Mouse (Mus musculus) heart, embryonic 12.5 days (tissue): ENCODE results near the gene Mycl. TPM values are rescaled to one million over a fixed set of nuclear protein-coding genes. Genes with fewer than 3 reads are reported as not detected.
A peak's percentile ranks its signal among the peaks of the same experiment; 100 is the strongest.

ENCODE experiments used
- ATAC-seq: fragments of 200-750 bp; cut with Nextera tagmentation; 2 replicates; pipeline ENCODE4 v1.8.0; 2017; ENCODE audit warnings: moderate TSS enrichment, moderate library complexity; ENCODE audit not compliant: insufficient number of reproducible peaks, low FRiP score
- H3K27ac ChIP-seq: fragments of 300-500 bp; sonication (generic); 2 replicates; pipeline ENCODE4 v1.5.1; 2016; ENCODE audit warnings: mild to moderate bottlenecking, moderate library complexity; ENCODE audit not compliant: poor library complexity, severe bottlenecking
- H3K27me3 ChIP-seq: fragments of 300-500 bp; sonication (generic); replicated peaks from 2 replicates; pipeline ENCODE4 v1.6.1; 2016; ENCODE audit warnings: mild to moderate bottlenecking, moderate library complexity
- H3K36me3 ChIP-seq: fragments of 300-500 bp; sonication (generic); 2 replicates; pipeline ENCODE4 v1.6.1; 2016; ENCODE audit warnings: mild to moderate bottlenecking, moderate library complexity
- H3K4me1 ChIP-seq: fragments of 300-500 bp; sonication (generic); replicated peaks from 2 replicates; pipeline ENCODE4 v1.6.1; 2016; ENCODE audit warnings: mild to moderate bottlenecking
- H3K4me2 ChIP-seq: fragments of 300-500 bp; sonication (generic); 2 replicates; pipeline ENCODE4 v1.6.1; 2016; ENCODE audit warnings: mild to moderate bottlenecking, moderate library complexity
- H3K4me3 ChIP-seq: fragments of 300-500 bp; sonication (generic); 2 replicates; pipeline ENCODE4 v1.5.1; 2016; ENCODE audit warnings: mild to moderate bottlenecking
- H3K9ac ChIP-seq: fragments of 300-500 bp; sonication (generic); 2 replicates; pipeline ENCODE4 v1.6.1; 2016; ENCODE audit warnings: mild to moderate bottlenecking, moderate library complexity
- H3K9me3 ChIP-seq: fragments of 300-500 bp; sonication (generic); replicated peaks from 2 replicates; pipeline ENCODE4 v1.6.1; 2016; ENCODE audit warnings: mild to moderate bottlenecking, moderate library complexity
- whole genome bisulfite sequencing: fragments of 180-500 bp; shearing (Covaris S2); methylation state at CpG from one replicate; pipeline ENCODE4 v1.1.7; 2016; 5-methylcytosine and 5-hydroxymethylcytosine counted together
- polyA plus RNA-seq: library from polyadenylated mRNA; unstranded; fragments of >200 nt; fragmentation: Nextera tagmentation; extraction: Ambion mirVana; gene quantifications from 2 replicates; pipeline ENCODE4 v1.2.1, GENCODE M21; 2016

The Mycl gene
- polyA plus RNA-seq, 1 experiment from 2014 or later, result 1.2 TPM

- Histone ChIP-seq H3K36me3 (no peaks in the 10 kb centered on the region), H3K4me3 (peak overlapping the region; percentile 54), H3K27me3 (peaks cover 62% of the 10 kb centered on the region), H3K4me2 (peak overlapping the region; percentile 89), H3K4me1 (peaks cover 33% of the 10 kb centered on the region), H3K27ac (no peak overlapping the region), H3K9me3 (no peaks in the 10 kb centered on the region), H3K9ac (no peak overlapping the region)
- no peak for ATAC-seq
- WGBS, result 27% methylated on average over 6 of the region's 6 CpGs
Measured at GRCm38 (mm10) chr4:122961589-122961988, 33.9 kb upstream of the Mycl start.

- peak; percentile 46; the same call in 1 of the 2 replicates for ATAC-seq
- Histone ChIP-seq H3K4me3 (no peak overlapping the region), H3K4me2 (no peak overlapping the region; the same call in 1 of the 2 replicates), H3K36me3 (no peaks in the 10 kb centered on the region), H3K27me3 (peaks cover 54% of the 10 kb centered on the region), H3K27ac (0 out of 2 replicates have a peak overlapping the region, but pooled peaks have one; percentile 24), H3K9ac (no peak overlapping the region), H3K9me3 (no peaks in the 10 kb centered on the region), H3K4me1 (peaks cover 33% of the 10 kb centered on the region)
- WGBS, result 34% methylated on average over 8 of the region's 8 CpGs
Measured at GRCm38 (mm10) chr4:122962751-122963150, 32.7 kb upstream of the Mycl start.

- WGBS, result 41% methylated on average over 4 of the region's 4 CpGs
- H3K4me2 ChIP-seq, result no peak overlapping the region
- H3K4me1 ChIP-seq, result 0 out of 2 replicates have a peak, but pooled peaks cover 2% of the 10 kb centered on the region
- ATAC-seq, result no peak
- no peak overlapping the region for H3K27ac ChIP-seq
- no peak overlapping the region for H3K4me3 ChIP-seq
- no peak overlapping the region for H3K9ac ChIP-seq
- H3K9me3 ChIP-seq, result no peaks in the 10 kb centered on the region
- H3K36me3 ChIP-seq, result no peaks in the 10 kb centered on the region
- peaks cover 14% of the 10 kb centered on the region; the same call in 1 of the 2 replicates for H3K27me3 ChIP-seq
Measured at GRCm38 (mm10) chr4:122968106-122968505, 27.3 kb upstream of the Mycl start.

GRCm38 (mm10) chr4:122971191-122971590 is 24.3 kb upstream of the Mycl start:
- 84% methylated on average over 4 of the region's 4 CpGs for WGBS
- no peak for ATAC-seq
- Histone ChIP-seq H3K4me3 (no peak overlapping the region), H3K27me3 (peaks cover 11% of the 10 kb centered on the region; the same call in 1 of the 2 replicates), H3K4me2 (no peak overlapping the region), H3K9me3 (no peaks in the 10 kb centered on the region), H3K27ac (no peak overlapping the region), H3K36me3 (no peaks in the 10 kb centered on the region), H3K9ac (no peak overlapping the region), H3K4me1 (no peaks in the 10 kb centered on the region)

GRCm38 (mm10) chr4:122971646-122972045 is 23.8 kb upstream of the Mycl start:
- no peak overlapping the region for H3K4me3 ChIP-seq
- 63% methylated on average over 4 of the region's 4 CpGs for WGBS
- no peaks in the 10 kb centered on the region for H3K4me1 ChIP-seq
- H3K9me3 ChIP-seq, result no peaks in the 10 kb centered on the region
- H3K27me3 ChIP-seq, result peaks cover 11% of the 10 kb centered on the region; the same call in 1 of the 2 replicates
- no peak overlapping the region for H3K9ac ChIP-seq
- ATAC-seq, result no peak
- H3K4me2 ChIP-seq, result no peak overlapping the region
- no peaks in the 10 kb centered on the region for H3K36me3 ChIP-seq
- no peak overlapping the region for H3K27ac ChIP-seq

- Histone ChIP-seq H3K4me2 (no peak overlapping the region), H3K27me3 (peaks cover 11% of the 10 kb centered on the region; the same call in 1 of the 2 replicates), H3K9ac (no peak overlapping the region), H3K9me3 (no peaks in the 10 kb centered on the region), H3K4me3 (no peak overlapping the region), H3K36me3 (no peaks in the 10 kb centered on the region), H3K27ac (no peak overlapping the region), H3K4me1 (no peaks in the 10 kb centered on the region)
- WGBS, result 63% methylated on average over 8 of the region's 8 CpGs
- ATAC-seq, result no peak
Measured at GRCm38 (mm10) chr4:122972056-122972455, 23.4 kb upstream of the Mycl start.

GRCm38 (mm10) chr4:122974976-122975520 is 20.4 kb upstream of the Mycl start:
- no peak overlapping the region for H3K4me3 ChIP-seq
- H3K27me3 ChIP-seq, result peaks cover 19% of the 10 kb centered on the region
- H3K4me2 ChIP-seq, result no peak overlapping the region
- H3K9me3 ChIP-seq, result no peaks in the 10 kb centered on the region
- H3K36me3 ChIP-seq, result no peaks in the 10 kb centered on the region
- no peak overlapping the region for H3K27ac ChIP-seq
- H3K4me1 ChIP-seq, result no peaks in the 10 kb centered on the region
- 81% methylated on average over 5 of the region's 5 CpGs for WGBS
- no peak for ATAC-seq
- H3K9ac ChIP-seq, result no peak overlapping the region

- peaks cover 11% of the 10 kb centered on the region; the same call in 1 of the 2 replicates for H3K4me1 ChIP-seq
- no peaks in the 10 kb centered on the region for H3K9me3 ChIP-seq
- no peak overlapping the region for H3K4me3 ChIP-seq
- H3K27ac ChIP-seq, result no peak overlapping the region
- no peak for ATAC-seq
- H3K4me2 ChIP-seq, result no peak overlapping the region
- 74% methylated on average over 4 of the region's 4 CpGs for WGBS
- H3K9ac ChIP-seq, result no peak overlapping the region
- no peaks in the 10 kb centered on the region for H3K36me3 ChIP-seq
- H3K27me3 ChIP-seq, result peaks cover 19% of the 10 kb centered on the region
Measured at GRCm38 (mm10) chr4:122976885-122977284, 18.6 kb upstream of the Mycl start.

GRCm38 (mm10) chr4:122978850-122979249 is 16.6 kb upstream of the Mycl start:
- ATAC-seq, result no peak
- Histone ChIP-seq H3K9me3 (no peaks in the 10 kb centered on the region), H3K36me3 (no peaks in the 10 kb centered on the region), H3K9ac (no peak overlapping the region), H3K4me2 (no peak overlapping the region), H3K4me1 (peaks cover 16% of the 10 kb centered on the region; the same call in 1 of the 2 replicates), H3K27me3 (peaks cover 34% of the 10 kb centered on the region), H3K27ac (no peak overlapping the region), H3K4me3 (no peak overlapping the region)
- WGBS, result 68% methylated on average over 2 of the region's 2 CpGs

- Histone ChIP-seq H3K4me3 (no peak overlapping the region), H3K36me3 (no peaks in the 10 kb centered on the region), H3K27me3 (peaks cover 36% of the 10 kb centered on the region), H3K4me1 (peaks cover 16% of the 10 kb centered on the region; the same call in 1 of the 2 replicates), H3K9me3 (no peaks in the 10 kb centered on the region), H3K4me2 (no peak overlapping the region), H3K27ac (no peak overlapping the region), H3K9ac (no peak overlapping the region)
- ATAC-seq, result no peak
- WGBS, result 72% methylated on average over 3 of the region's 3 CpGs
Measured at GRCm38 (mm10) chr4:122979826-122980225, 15.6 kb upstream of the Mycl start.

- 70% methylated on average over 2 of the region's 2 CpGs for WGBS
- Histone ChIP-seq H3K4me1 (peaks cover 16% of the 10 kb centered on the region; the same call in 1 of the 2 replicates), H3K27me3 (peaks cover 36% of the 10 kb centered on the region), H3K9ac (no peak overlapping the region), H3K36me3 (no peaks in the 10 kb centered on the region), H3K27ac (no peak overlapping the region), H3K4me3 (no peak overlapping the region), H3K9me3 (no peaks in the 10 kb centered on the region), H3K4me2 (no peak overlapping the region)
- ATAC-seq, result no peak
Measured at GRCm38 (mm10) chr4:122980684-122981083, 14.8 kb upstream of the Mycl start.

GRCm38 (mm10) chr4:122981238-122981637 is 14.2 kb upstream of the Mycl start:
- Histone ChIP-seq H3K27ac (no peak overlapping the region), H3K4me1 (peaks cover 16% of the 10 kb centered on the region; the same call in 1 of the 2 replicates), H3K9ac (no peak overlapping the region), H3K9me3 (no peaks in the 10 kb centered on the region), H3K27me3 (peaks cover 36% of the 10 kb centered on the region), H3K4me2 (no peak overlapping the region), H3K36me3 (no peaks in the 10 kb centered on the region), H3K4me3 (no peak overlapping the region)
- no peak for ATAC-seq
- WGBS, result 57% methylated on average over 7 of the region's 7 CpGs
